Mouse (Mus musculus) MEL (cell line): ENCODE measurements at regions not wholly inside any gene's neighbourhood (a gene's known extent, or its start where the extent isn't known, plus 50 kb on each side); places are given as distances from the start of the nearest gene placed in this dataset.

Experiments
- POLR2A ChIP-seq, 2 experiments: IDR thresholded peaks; 2 replicates each; pipeline ENCODE4 v1.6.1; 2011 to 2012; ENCODE audit warnings: low read length in 2 of 2, mild to moderate bottlenecking in 2 of 2, control low read depth in 1 of 2, improper control_type of control experiment in 1 of 2, low read depth in 1 of 2, moderate library complexity in 1 of 2; ENCODE audit not compliant: control insufficient read depth in 1 of 2, insufficient read depth in 1 of 2, poor library complexity in 1 of 2
- SMC3 ChIP-seq: IDR thresholded peaks from 2 replicates; pipeline ENCODE4 v1.6.1; 2011; ENCODE audit warnings: low read depth, low read length, improper control_type of control experiment
- TAL1 ChIP-seq: IDR thresholded peaks from 2 replicates; pipeline ENCODE4 v1.6.1; 2012; ENCODE audit warnings: mild to moderate bottlenecking, inconsistent platforms, low read length, moderate library complexity, mixed read lengths
- ZC3H11A ChIP-seq: IDR thresholded peaks from 2 replicates; pipeline ENCODE4 v1.6.1; 2012; ENCODE audit warnings: low read depth, mild to moderate bottlenecking, inconsistent platforms, low read length, improper control_type of control experiment
- ZNF384 ChIP-seq: IDR thresholded peaks from 2 replicates; pipeline ENCODE4 v1.6.1; 2012; ENCODE audit warnings: low read depth, mild to moderate bottlenecking, inconsistent platforms, low read length, improper control_type of control experiment

DNA sequence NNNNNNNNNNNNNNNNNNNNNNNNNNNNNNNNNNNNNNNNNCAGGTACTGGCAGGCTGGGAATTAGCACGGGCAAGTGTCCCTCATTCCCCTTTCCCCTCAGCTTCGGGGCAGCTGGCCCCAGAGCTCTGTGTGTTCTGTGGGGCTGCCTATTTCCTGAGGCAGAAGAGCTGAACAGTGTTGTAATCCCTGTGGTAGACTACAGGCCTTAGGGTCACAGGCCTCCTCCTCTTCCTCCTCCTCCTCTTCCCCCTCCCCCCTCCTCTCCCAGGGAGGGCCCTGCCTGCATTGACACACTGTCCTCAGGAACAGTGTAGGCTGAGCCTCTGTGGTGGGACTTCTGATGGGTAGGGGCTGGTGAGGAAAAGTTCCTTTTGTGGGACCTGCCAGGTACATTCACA, 247.7 kb downstream of the Uaca start:
- no peak for TF ChIP-seq ZNF384
- TF ChIP-seq POLR2A (IDR thresholded peaks at IDR 0.05; ENCODE audit: control insufficient read depth in 1 of 2, insufficient read depth in 1 of 2, low read depth in 1 of 2, low read length in 2 of 2, poor library complexity in 1 of 2), result no peak
- no peak for TF ChIP-seq ZC3H11A
- TF ChIP-seq SMC3, result no peak
- no peak for TF ChIP-seq TAL1
